Mouse (Mus musculus): Measurements from ENCODE around the gene Adamtsl2. TPM values are rescaled to one million over a fixed set of nuclear protein-coding genes. Genes with fewer than 3 reads are reported as not detected.

The Adamtsl2 gene
- polyA plus RNA-seq, 1 experiment: not detected

GRCm38 (mm10) chr2:27146840-27147239 is 67.7 kb downstream of the Adamtsl2 start:
- Histone ChIP-seq H3K4me1 (ENCODE audit: control insufficient read depth, insufficient read depth, low read length) (no peaks in the 10 kb centered on the region), H3K27ac (ENCODE audit: insufficient read depth, low read length) (no peak overlapping the region), H3K27me3 (ENCODE audit: control insufficient read depth, insufficient read depth, low read length, poor library complexity, severe bottlenecking) (no peaks in the 10 kb centered on the region), H3K4me3 (ENCODE audit: low read depth, low read length) (no peak overlapping the region), H3K36me3 (ENCODE audit: control insufficient read depth, insufficient read depth, low read length, poor library complexity, severe bottlenecking) (no peaks in the 10 kb centered on the region), H3K9me3 (replicated peaks; ENCODE audit: control insufficient read depth, insufficient read depth, low read length, poor library complexity, severe bottlenecking) (no peaks in the 10 kb centered on the region), H3K9ac (ENCODE audit: low read depth, poor library complexity, severe bottlenecking) (no peak overlapping the region)
- TF ChIP-seq CTCF (IDR thresholded peaks at IDR 0.05; ENCODE audit: low read depth, low read length) (no peak), POLR2A (IDR thresholded peaks at IDR 0.05; ENCODE audit: insufficient read depth, low read length) (no peak)

- no peak for TF ChIP-seq EP300 (IDR thresholded peaks at IDR 0.05; ENCODE audit: insufficient read depth, low read depth, low read length)
- TF ChIP-seq CTCF (IDR thresholded peaks at IDR 0.05; ENCODE audit: low read depth, low read length): no peak
- TF ChIP-seq POLR2A (IDR thresholded peaks at IDR 0.05; ENCODE audit: insufficient read depth, low read length): no peak
- no peaks in the 10 kb centered on the region for H3K27me3 ChIP-seq (ENCODE audit: control insufficient read depth, insufficient read depth, low read length, poor library complexity, severe bottlenecking)
- no peaks in the 10 kb centered on the region for H3K36me3 ChIP-seq (ENCODE audit: control insufficient read depth, insufficient read depth, low read length, poor library complexity, severe bottlenecking)
- no peak overlapping the region for H3K27ac ChIP-seq (ENCODE audit: insufficient read depth, low read length)
- H3K4me3 ChIP-seq (ENCODE audit: low read depth, low read length): no peak overlapping the region
- H3K9me3 ChIP-seq (replicated peaks; ENCODE audit: control insufficient read depth, insufficient read depth, low read length, poor library complexity, severe bottlenecking): no peaks in the 10 kb centered on the region
- no peak overlapping the region for H3K9ac ChIP-seq (ENCODE audit: low read depth, poor library complexity, severe bottlenecking)
- H3K4me1 ChIP-seq (ENCODE audit: control insufficient read depth, insufficient read depth, low read length): no peaks in the 10 kb centered on the region
These were observed 70.3 kb downstream of the Adamtsl2 start for GRCm38 (mm10) chr2:27149457-27149856.

- H3K27ac ChIP-seq (ENCODE audit: insufficient read depth, low read length): no peak overlapping the region
- H3K27me3 ChIP-seq (ENCODE audit: control insufficient read depth, insufficient read depth, low read length, poor library complexity, severe bottlenecking): no peaks in the 10 kb centered on the region
- no peak overlapping the region for H3K9ac ChIP-seq (ENCODE audit: low read depth, poor library complexity, severe bottlenecking)
- no peaks in the 10 kb centered on the region for H3K9me3 ChIP-seq (replicated peaks; ENCODE audit: control insufficient read depth, insufficient read depth, low read length, poor library complexity, severe bottlenecking)
- TF ChIP-seq EP300 (IDR thresholded peaks at IDR 0.05; ENCODE audit: insufficient read depth, low read depth, low read length) (no peak), POLR2A (IDR thresholded peaks at IDR 0.05; ENCODE audit: insufficient read depth, low read length) (no peak), CTCF (IDR thresholded peaks at IDR 0.05; ENCODE audit: low read depth, low read length) (no peak)
- H3K36me3 ChIP-seq (ENCODE audit: control insufficient read depth, insufficient read depth, low read length, poor library complexity, severe bottlenecking): no peaks in the 10 kb centered on the region
- H3K4me3 ChIP-seq (ENCODE audit: low read depth, low read length): no peak overlapping the region
- H3K4me1 ChIP-seq (ENCODE audit: control insufficient read depth, insufficient read depth, low read length): no peaks in the 10 kb centered on the region
These were observed 75.4 kb downstream of the Adamtsl2 start for GRCm38 (mm10) chr2:27154466-27155185.

GRCm38 (mm10) chr2:27156596-27156995 is 77.4 kb downstream of the Adamtsl2 start:
- no peaks in the 10 kb centered on the region for H3K36me3 ChIP-seq (ENCODE audit: control insufficient read depth, insufficient read depth, low read length, poor library complexity, severe bottlenecking)
- no peaks in the 10 kb centered on the region for H3K9me3 ChIP-seq (replicated peaks; ENCODE audit: control insufficient read depth, insufficient read depth, low read length, poor library complexity, severe bottlenecking)
- no peak for TF ChIP-seq CTCF (IDR thresholded peaks at IDR 0.05; ENCODE audit: low read depth, low read length)
- TF ChIP-seq POLR2A (IDR thresholded peaks at IDR 0.05; ENCODE audit: insufficient read depth, low read length): no peak
- TF ChIP-seq EP300 (IDR thresholded peaks at IDR 0.05; ENCODE audit: insufficient read depth, low read depth, low read length): no peak
- no peak overlapping the region for H3K4me3 ChIP-seq (ENCODE audit: low read depth, low read length)
- no peaks in the 10 kb centered on the region for H3K27me3 ChIP-seq (ENCODE audit: control insufficient read depth, insufficient read depth, low read length, poor library complexity, severe bottlenecking)
- no peaks in the 10 kb centered on the region for H3K4me1 ChIP-seq (ENCODE audit: control insufficient read depth, insufficient read depth, low read length)
- H3K9ac ChIP-seq (ENCODE audit: low read depth, poor library complexity, severe bottlenecking): no peak overlapping the region
- H3K27ac ChIP-seq (ENCODE audit: insufficient read depth, low read length): no peak overlapping the region

Other genes with a start within 250 kb of the Adamtsl2 start
- not detected in 2 replicates for gene Abo, start 214.4 kb upstream of the Adamtsl2 start, polyA plus RNA-seq (2011; ENCODE audit: insufficient read depth, insufficient read length, low read depth, missing spikeins)
- gene Surf6, start 176.5 kb upstream of the Adamtsl2 start, polyA plus RNA-seq (2011; ENCODE audit: insufficient read depth, insufficient read length, low read depth, missing spikeins): 48.3 and 48.5 TPM in 2 replicates
- 11.1 and 12.6 TPM in 2 replicates for gene Med22, start 168.7 kb upstream of the Adamtsl2 start, polyA plus RNA-seq (2011; ENCODE audit: insufficient read depth, insufficient read length, low read depth, missing spikeins)
- gene Rpl7a, start 168.6 kb upstream of the Adamtsl2 start, polyA plus RNA-seq (2011; ENCODE audit: insufficient read depth, insufficient read length, low read depth, missing spikeins): 717 and 722 TPM in 2 replicates
- gene Surf2, start 163.0 kb upstream of the Adamtsl2 start, polyA plus RNA-seq (2011; ENCODE audit: insufficient read depth, insufficient read length, low read depth, missing spikeins): 47.7 and 62.5 TPM in 2 replicates
- gene Surf1, start 162.8 kb upstream of the Adamtsl2 start, polyA plus RNA-seq (2011; ENCODE audit: insufficient read depth, insufficient read length, low read depth, missing spikeins): 40.6 and 41.1 TPM in 2 replicates
- gene Surf4, start 145.5 kb upstream of the Adamtsl2 start, polyA plus RNA-seq (2011; ENCODE audit: insufficient read depth, insufficient read length, low read depth, missing spikeins): 109 and 122 TPM in 2 replicates
- gene Stkld1, start 145.3 kb upstream of the Adamtsl2 start, polyA plus RNA-seq (2011; ENCODE audit: insufficient read depth, insufficient read length, low read depth, missing spikeins): not detected in 2 replicates
- 58.6 and 62.4 TPM in 2 replicates for gene Rexo4, start 115.0 kb upstream of the Adamtsl2 start, polyA plus RNA-seq (2011; ENCODE audit: insufficient read depth, insufficient read length, low read depth, missing spikeins)
- gene Adamts13, start 106.0 kb upstream of the Adamtsl2 start, polyA plus RNA-seq (2011; ENCODE audit: insufficient read depth, insufficient read length, low read depth, missing spikeins): not detected in 2 replicates
- 17.5 and 17.8 TPM in 2 replicates for gene Cacfd1, start 69.5 kb upstream of the Adamtsl2 start, polyA plus RNA-seq (2011; ENCODE audit: insufficient read depth, insufficient read length, low read depth, missing spikeins)
- 1.5 and 3.9 TPM in 2 replicates for gene Slc2a6, start 51.4 kb upstream of the Adamtsl2 start, polyA plus RNA-seq (2011; ENCODE audit: insufficient read depth, insufficient read length, low read depth, missing spikeins)
- gene Mymk, start 7.2 kb upstream of the Adamtsl2 start, polyA plus RNA-seq (2011; ENCODE audit: insufficient read depth, insufficient read length, low read depth, missing spikeins): not detected in 2 replicates
- gene Fam163b, start 63.1 kb downstream of the Adamtsl2 start, polyA plus RNA-seq (2011; ENCODE audit: insufficient read depth, insufficient read length, low read depth, missing spikeins): 0.52 and 0.67 TPM in 2 replicates
- gene Dbh, start 85.9 kb downstream of the Adamtsl2 start, polyA plus RNA-seq (2011; ENCODE audit: insufficient read depth, insufficient read length, low read depth, missing spikeins): not detected in 2 replicates
- not detected in 2 replicates for gene Sardh, start 169.0 kb downstream of the Adamtsl2 start, polyA plus RNA-seq (2011; ENCODE audit: insufficient read depth, insufficient read length, low read depth, missing spikeins)